Mouse (Mus musculus): ENCODE measurements around the gene Slc29a4. TPM values are rescaled to one million over a fixed set of nuclear protein-coding genes. Genes with fewer than 3 reads are reported as not detected.
A peak's percentile ranks its signal among the peaks of the same experiment; 100 is the strongest.

The Slc29a4 gene
- polyA plus RNA-seq, 1 experiment: not detected

- peaks cover 6% of the 10 kb centered on the region for H3K4me1 ChIP-seq (ENCODE audit: control insufficient read depth, insufficient read depth, low read length)
- H3K4me3 ChIP-seq (ENCODE audit: insufficient read depth, low read length): no peak overlapping the region
- TF ChIP-seq CTCF (IDR thresholded peaks at IDR 0.05; ENCODE audit: low read depth, low read length): no peak
- H3K27ac ChIP-seq (ENCODE audit: insufficient read depth, low read depth, low read length): no peak overlapping the region
Measured at GRCm38 (mm10) chr5:142764306-142764705, 72.0 kb downstream of the Slc29a4 start.

- peaks cover 6% of the 10 kb centered on the region for H3K4me1 ChIP-seq (ENCODE audit: control insufficient read depth, insufficient read depth, low read length)
- H3K27ac ChIP-seq (ENCODE audit: insufficient read depth, low read depth, low read length): no peak overlapping the region
- TF ChIP-seq POLR2A (IDR thresholded peaks at IDR 0.05; ENCODE audit: borderline replicate concordance, low read depth, low read length) (no peak), CTCF (IDR thresholded peaks at IDR 0.05; ENCODE audit: low read depth, low read length) (no peak)
- H3K4me3 ChIP-seq (ENCODE audit: insufficient read depth, low read length): no peak overlapping the region
Measured at GRCm38 (mm10) chr5:142764889-142765288, 72.6 kb downstream of the Slc29a4 start.

- TF ChIP-seq CTCF (IDR thresholded peaks at IDR 0.05; ENCODE audit: low read depth, low read length): no peak
- TF ChIP-seq POLR2A (IDR thresholded peaks at IDR 0.05; ENCODE audit: borderline replicate concordance, low read depth, low read length): no peak
- Histone ChIP-seq H3K4me1 (ENCODE audit: control insufficient read depth, insufficient read depth, low read length) (peaks cover 6% of the 10 kb centered on the region), H3K27ac (ENCODE audit: insufficient read depth, low read depth, low read length) (no peak overlapping the region), H3K4me3 (ENCODE audit: insufficient read depth, low read length) (no peak overlapping the region)
Measured at GRCm38 (mm10) chr5:142766708-142767107, 74.4 kb downstream of the Slc29a4 start.

GRCm38 (mm10) chr5:142767937-142768336 is 75.6 kb downstream of the Slc29a4 start:
- TF ChIP-seq CTCF (IDR thresholded peaks at IDR 0.05; ENCODE audit: low read depth, low read length): peak; percentile 37; the same call in 1 of the 2 replicates
- TF ChIP-seq POLR2A (IDR thresholded peaks at IDR 0.05; ENCODE audit: borderline replicate concordance, low read depth, low read length): no peak
- Histone ChIP-seq H3K27ac (ENCODE audit: insufficient read depth, low read depth, low read length) (no peak overlapping the region), H3K4me3 (ENCODE audit: insufficient read depth, low read length) (no peak overlapping the region), H3K4me1 (ENCODE audit: control insufficient read depth, insufficient read depth, low read length) (peaks cover 6% of the 10 kb centered on the region)

- H3K4me3 ChIP-seq (ENCODE audit: insufficient read depth, low read length): no peak overlapping the region
- H3K4me1 ChIP-seq (ENCODE audit: control insufficient read depth, insufficient read depth, low read length): peaks cover 6% of the 10 kb centered on the region
- no peak for TF ChIP-seq POLR2A (IDR thresholded peaks at IDR 0.05; ENCODE audit: borderline replicate concordance, low read depth, low read length)
- TF ChIP-seq CTCF (IDR thresholded peaks at IDR 0.05; ENCODE audit: low read depth, low read length): no peak
- no peak overlapping the region for H3K27ac ChIP-seq (ENCODE audit: insufficient read depth, low read depth, low read length)
Measured at GRCm38 (mm10) chr5:142768352-142769267, 76.3 kb downstream of the Slc29a4 start.

- Histone ChIP-seq H3K4me1 (ENCODE audit: control insufficient read depth, insufficient read depth, low read length) (peaks cover under 1% of the 10 kb centered on the region; the same call in 1 of the 2 replicates), H3K4me3 (ENCODE audit: insufficient read depth, low read length) (no peak overlapping the region), H3K27ac (ENCODE audit: insufficient read depth, low read depth, low read length) (no peak overlapping the region)
- TF ChIP-seq CTCF (IDR thresholded peaks at IDR 0.05; ENCODE audit: low read depth, low read length): no peak
- no peak for TF ChIP-seq POLR2A (IDR thresholded peaks at IDR 0.05; ENCODE audit: borderline replicate concordance, low read depth, low read length)
Measured at GRCm38 (mm10) chr5:142769641-142770040, 77.3 kb downstream of the Slc29a4 start.

GRCm38 (mm10) chr5:142771034-142771433 is 78.7 kb downstream of the Slc29a4 start:
- TF ChIP-seq POLR2A (IDR thresholded peaks at IDR 0.05; ENCODE audit: borderline replicate concordance, low read depth, low read length): no peak
- TF ChIP-seq CTCF (IDR thresholded peaks at IDR 0.05; ENCODE audit: low read depth, low read length): no peak
- Histone ChIP-seq H3K4me3 (ENCODE audit: insufficient read depth, low read length) (no peak overlapping the region), H3K4me1 (ENCODE audit: control insufficient read depth, insufficient read depth, low read length) (no peaks in the 10 kb centered on the region), H3K27ac (ENCODE audit: insufficient read depth, low read depth, low read length) (no peak overlapping the region)

- no peak for TF ChIP-seq CTCF (IDR thresholded peaks at IDR 0.05; ENCODE audit: low read depth, low read length)
- no peak for TF ChIP-seq POLR2A (IDR thresholded peaks at IDR 0.05; ENCODE audit: borderline replicate concordance, low read depth, low read length)
- no peak overlapping the region for H3K27ac ChIP-seq (ENCODE audit: insufficient read depth, low read depth, low read length)
- H3K4me3 ChIP-seq (ENCODE audit: insufficient read depth, low read length): no peak overlapping the region
- H3K4me1 ChIP-seq (ENCODE audit: control insufficient read depth, insufficient read depth, low read length): no peaks in the 10 kb centered on the region
Measured at GRCm38 (mm10) chr5:142771964-142772363, 79.7 kb downstream of the Slc29a4 start.

Other genes with a start within 250 kb of the Slc29a4 start
- gene Ap5z1, start 228.6 kb upstream of the Slc29a4 start, polyA plus RNA-seq (2012; ENCODE audit: insufficient read depth, insufficient read length, missing spikeins): 28.9 and 29.1 TPM in 2 replicates
- not detected in 2 replicates for gene Papolb, start 162.4 kb upstream of the Slc29a4 start, polyA plus RNA-seq (2012; ENCODE audit: insufficient read depth, insufficient read length, missing spikeins)
- gene Radil, start 141.4 kb upstream of the Slc29a4 start, polyA plus RNA-seq (2012; ENCODE audit: insufficient read depth, insufficient read length, missing spikeins): not detected in 2 replicates
- gene Mmd2, start 83.7 kb upstream of the Slc29a4 start, polyA plus RNA-seq (2012; ENCODE audit: insufficient read depth, insufficient read length, missing spikeins): not detected in 2 replicates
- gene Wipi2, start 64.8 kb upstream of the Slc29a4 start, polyA plus RNA-seq (2012; ENCODE audit: insufficient read depth, insufficient read length, missing spikeins): 29.9 and 31.6 TPM in 2 replicates
- gene Tnrc18, start 125.2 kb downstream of the Slc29a4 start, polyA plus RNA-seq (2012; ENCODE audit: insufficient read depth, insufficient read length, missing spikeins): 57.3 and 64.5 TPM in 2 replicates
- gene Fbxl18, start 202.9 kb downstream of the Slc29a4 start, polyA plus RNA-seq (2012; ENCODE audit: insufficient read depth, insufficient read length, missing spikeins): 9.0 and 12.5 TPM in 2 replicates
- gene Actb, start 214.2 kb downstream of the Slc29a4 start, polyA plus RNA-seq (2012; ENCODE audit: insufficient read depth, insufficient read length, missing spikeins): 8,885 and 10,895 TPM in 2 replicates